Mouse (Mus musculus) neural tube, embryonic 11.5 days (tissue): ENCODE results near the gene Klhl11. TPM values are rescaled to one million over a fixed set of nuclear protein-coding genes. Genes with fewer than 3 reads are reported as not detected.
A peak's percentile ranks its signal among the peaks of the same experiment; 100 is the strongest.

Experiments
- ATAC-seq: fragments of 200-750 bp; cut with Nextera tagmentation; 2 replicates; pipeline ENCODE4 v1.8.0; 2017; ENCODE audit warnings: moderate number of reproducible peaks, mild to moderate bottlenecking, moderate TSS enrichment, moderate library complexity; ENCODE audit not compliant: insufficient read depth, low FRiP score, low TSS enrichment
- DNase-seq: peaks from one replicate; pipeline ENCODE4 v3.0.0-alpha.2; 2015; ENCODE audit warnings: low spot score
- H3K27ac ChIP-seq: fragments of 300-500 bp; sonication (generic); 2 replicates; pipeline ENCODE4 v1.5.1; 2014; ENCODE audit warnings: low read depth, mild to moderate bottlenecking, low read length
- H3K27me3 ChIP-seq: fragments of 300-500 bp; sonication (generic); 2 replicates; pipeline ENCODE4 v1.6.1; 2014; ENCODE audit warnings: mild to moderate bottlenecking, low read length, mixed read lengths; ENCODE audit not compliant: control insufficient read depth, insufficient read depth
- H3K36me3 ChIP-seq: fragments of 300-500 bp; sonication (generic); 2 replicates; pipeline ENCODE4 v1.6.1; 2014; ENCODE audit warnings: mild to moderate bottlenecking, low read length, moderate library complexity, mixed read lengths; ENCODE audit not compliant: control insufficient read depth, insufficient read depth
- H3K4me1 ChIP-seq: fragments of 300-500 bp; sonication (generic); 2 replicates; pipeline ENCODE4 v1.6.1; 2014; ENCODE audit warnings: low read length, mixed read lengths; ENCODE audit not compliant: control insufficient read depth, insufficient read depth
- H3K4me2 ChIP-seq: fragments of 300-500 bp; sonication (generic); 2 replicates; pipeline ENCODE4 v1.6.1; 2014; ENCODE audit warnings: low read depth, mild to moderate bottlenecking, moderate library complexity
- H3K4me3 ChIP-seq: fragments of 300-500 bp; sonication (generic); 2 replicates; pipeline ENCODE4 v1.5.1; 2014; ENCODE audit warnings: low read depth, low read length
- H3K9ac ChIP-seq: fragments of 300-500 bp; sonication (generic); 2 replicates; pipeline ENCODE4 v1.6.1; 2014; ENCODE audit warnings: mild to moderate bottlenecking, low read length
- H3K9me3 ChIP-seq: fragments of 300-500 bp; sonication (generic); 2 replicates; pipeline ENCODE4 v1.6.1; 2016; ENCODE audit warnings: low read length; ENCODE audit not compliant: control insufficient read depth
- WGBS: fragments of 180-500 bp; shearing (Covaris S2); extraction: QIAGEN DNeasy Blood & Tissue Kit; methylation state at CpG from one replicate; pipeline ENCODE4 v1.1.7; 2014; 5-methylcytosine and 5-hydroxymethylcytosine counted together
- polyA plus RNA-seq: library from polyadenylated mRNA; unstranded; fragments of >200 nt; fragmentation: Nextera tagmentation; extraction: Ambion mirVana; gene quantifications from 2 replicates; pipeline ENCODE4 v1.2.1, GENCODE M21; 2014

Klhl11 gene
- polyA plus RNA-seq, 1 experiment from 2014 or later = 13.9 TPM

DNA sequence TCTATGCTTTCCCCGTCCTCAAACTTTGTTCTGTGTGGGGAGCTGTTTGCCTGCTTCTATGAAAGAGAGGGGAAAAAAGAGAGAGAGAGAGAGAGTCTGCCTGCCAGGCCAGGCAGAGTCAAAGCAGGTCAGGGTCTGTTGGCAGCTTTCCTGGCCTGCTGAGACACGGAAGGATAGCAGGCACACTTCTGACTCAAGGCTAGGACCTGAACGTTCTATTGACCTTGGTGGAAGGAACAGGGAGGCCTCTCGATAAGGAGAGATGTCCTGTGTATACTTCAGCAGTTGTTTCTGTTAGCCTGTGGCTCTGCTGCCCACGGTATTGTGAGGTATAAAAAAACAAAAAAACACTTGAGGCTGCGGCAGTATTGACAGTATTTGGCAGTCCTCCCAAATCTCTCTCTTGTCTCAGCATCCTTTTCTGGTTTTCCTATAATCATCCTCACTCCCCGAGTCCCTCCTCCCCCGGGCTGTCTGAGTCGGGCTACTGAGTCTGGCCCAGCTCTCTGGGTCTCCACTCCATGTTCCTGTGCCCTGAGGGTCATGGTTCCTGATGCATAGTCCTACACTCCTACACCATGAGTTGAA, 43.8 kb downstream of the Klhl11 start:
- Histone ChIP-seq H3K4me2 (no peak overlapping the region), H3K9me3 (no peaks in the 10 kb centered on the region), H3K4me1 (no peaks in the 10 kb centered on the region), H3K27ac (no peak overlapping the region), H3K9ac (no peak overlapping the region), H3K36me3 (peaks cover 3% of the 10 kb centered on the region; the same call in 1 of the 2 replicates), H3K27me3 (no peaks in the 10 kb centered on the region), H3K4me3 (no peak overlapping the region)
- DNase-seq (no peak), ATAC-seq (no peak)
- WGBS = 90% methylated on average over 9 of the region's 9 CpGs

DNA sequence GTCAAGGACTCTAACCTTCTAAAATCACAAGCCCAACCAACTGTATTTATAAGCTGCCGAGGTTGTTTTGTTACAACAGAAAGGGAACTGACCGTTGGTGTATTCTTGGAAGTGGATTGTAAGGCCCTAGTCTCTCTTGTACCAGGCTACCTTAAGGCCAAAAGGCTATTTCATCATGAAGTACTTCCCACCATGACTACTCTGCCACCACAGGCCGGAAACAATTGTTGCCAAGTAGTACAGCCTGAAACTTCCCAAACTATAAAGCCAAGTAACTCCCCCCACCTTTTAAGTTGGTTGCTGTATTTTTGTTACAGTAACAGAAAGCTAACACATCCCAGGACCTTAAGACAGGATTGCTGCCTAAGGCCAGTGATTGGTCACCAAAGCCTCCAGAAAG, 45.7 kb downstream of the Klhl11 start:
- H3K27ac ChIP-seq = no peak overlapping the region
- 92% methylated on average over 3 of the region's 3 CpGs for WGBS
- H3K9me3 ChIP-seq = no peaks in the 10 kb centered on the region
- H3K9ac ChIP-seq = no peak overlapping the region
- H3K36me3 ChIP-seq = peaks cover 5% of the 10 kb centered on the region; the same call in 1 of the 2 replicates
- H3K4me1 ChIP-seq = no peaks in the 10 kb centered on the region
- ATAC-seq (no peak), DNase-seq (no peak)
- H3K4me2 ChIP-seq = no peak overlapping the region
- no peak overlapping the region for H3K4me3 ChIP-seq
- no peaks in the 10 kb centered on the region for H3K27me3 ChIP-seq

GRCm38 (mm10) chr11:100425851-100426250, 46.7 kb downstream of the Klhl11 start:
- ATAC-seq (no peak), DNase-seq (peak; percentile 67)
- Histone ChIP-seq H3K4me2 (no peak overlapping the region), H3K27me3 (no peaks in the 10 kb centered on the region), H3K4me1 (no peaks in the 10 kb centered on the region), H3K9ac (no peak overlapping the region), H3K9me3 (no peaks in the 10 kb centered on the region), H3K27ac (no peak overlapping the region), H3K4me3 (no peak overlapping the region), H3K36me3 (peaks cover 5% of the 10 kb centered on the region; the same call in 1 of the 2 replicates)
- WGBS = 36% methylated on average over 7 of the region's 7 CpGs

GRCm38 (mm10) chr11:100423836-100424235, 48.7 kb downstream of the Klhl11 start:
- Histone ChIP-seq H3K27ac (no peak overlapping the region), H3K4me1 (no peaks in the 10 kb centered on the region), H3K4me3 (no peak overlapping the region), H3K4me2 (no peak overlapping the region), H3K9ac (no peak overlapping the region), H3K9me3 (no peaks in the 10 kb centered on the region), H3K27me3 (no peaks in the 10 kb centered on the region), H3K36me3 (0 out of 2 replicates have a peak, but pooled peaks cover 2% of the 10 kb centered on the region)
- 96% methylated on average over 7 of the region's 7 CpGs for WGBS
- ATAC-seq = no peak
- DNase-seq = no peak

DNA sequence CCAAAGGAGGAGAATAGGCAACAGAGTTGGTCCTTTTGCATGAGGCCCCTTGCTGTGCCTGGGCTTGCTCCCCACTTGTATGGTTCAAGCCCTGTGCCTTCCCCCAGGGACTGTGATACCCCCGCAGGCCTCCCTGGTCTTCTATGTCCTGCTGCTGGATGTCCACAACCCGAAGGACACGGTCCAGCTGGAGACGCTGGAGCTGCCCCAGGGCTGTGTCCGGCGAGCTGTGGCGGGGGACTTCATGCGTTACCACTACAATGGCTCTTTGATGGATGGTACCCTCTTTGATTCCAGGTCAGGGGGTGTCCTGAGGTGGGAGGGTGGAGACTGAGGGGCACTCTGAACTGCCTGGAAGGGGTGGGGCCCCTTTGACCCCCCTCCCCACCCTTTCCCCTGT, 51.0 kb downstream of the Klhl11 start:
- H3K4me3 ChIP-seq = no peak overlapping the region
- no peak for ATAC-seq

GRCm38 (mm10) chr11:100414914-100415822, 57.4 kb downstream of the Klhl11 start, which contains the start of gene Fkbp10:
Fkbp10 (plus strand) TSS chr11:100415697.
- peak; percentile 67 for DNase-seq
- H3K27me3 ChIP-seq = peaks cover 8% of the 10 kb centered on the region; the same call in 1 of the 2 replicates

More for the DNA sequence above, 51.0 kb downstream of the Klhl11 start:
- H3K27ac ChIP-seq = no peak overlapping the region
- H3K36me3 ChIP-seq = 0 out of 2 replicates have a peak, but pooled peaks cover 2% of the 10 kb centered on the region
- H3K4me2 ChIP-seq = no peak overlapping the region
- H3K4me1 ChIP-seq = no peaks in the 10 kb centered on the region
- 50% methylated on average over 8 of the region's 8 CpGs for WGBS
- no peaks in the 10 kb centered on the region for H3K9me3 ChIP-seq
- no peak overlapping the region for H3K9ac ChIP-seq
- DNase-seq = no peak
- no peaks in the 10 kb centered on the region for H3K27me3 ChIP-seq

GRCm38 (mm10) chr11:100414021-100414913, 58.3 kb downstream of the Klhl11 start, which contains the start of gene P3h4:
P3h4 (minus strand) TSS chr11:100414836.
- Histone ChIP-seq H3K9me3 (no peaks in the 10 kb centered on the region), H3K4me3 (peak within 1 kb of the TSS; percentile 61), H3K27ac (peak within 1 kb of the TSS; percentile 62; the same call in 1 of the 2 replicates), H3K4me2 (peak within 1 kb of the TSS; percentile 69), H3K36me3 (no peaks in the 10 kb centered on the region), H3K27me3 (peaks cover 8% of the 10 kb centered on the region; the same call in 1 of the 2 replicates), H3K4me1 (0 out of 2 replicates have a peak, but pooled peaks cover 7% of the 10 kb centered on the region), H3K9ac (peak within 1 kb of the TSS; percentile 73)
- WGBS = 2% methylated on average over 91 of the region's 93 CpGs
- peak; percentile 91 for DNase-seq
- peak; percentile 85 for ATAC-seq

More at GRCm38 (mm10) chr11:100414914-100415822, 57.4 kb downstream of the Klhl11 start, which contains the start of gene Fkbp10:
- WGBS = 2% methylated on average over 30 of the region's 31 CpGs
- peak within 1 kb of the TSS; percentile 62; the same call in 1 of the 2 replicates for H3K27ac ChIP-seq
- H3K9ac ChIP-seq = peak within 1 kb of the TSS; percentile 73
- ATAC-seq = 0 out of 2 replicates have a peak, but pooled peaks have one; percentile 16
- peak within 1 kb of the TSS; percentile 69 for H3K4me2 ChIP-seq
- H3K9me3 ChIP-seq = no peaks in the 10 kb centered on the region
- H3K4me1 ChIP-seq = 0 out of 2 replicates have a peak, but pooled peaks cover 7% of the 10 kb centered on the region
- peak within 1 kb of the TSS; percentile 61 for H3K4me3 ChIP-seq
- no peaks in the 10 kb centered on the region for H3K36me3 ChIP-seq

- DNase-seq = no peak
- WGBS = 70% methylated on average over 11 of the region's 11 CpGs
- Histone ChIP-seq H3K9ac (peak overlapping the region; percentile 73), H3K4me1 (peaks cover 7% of the 10 kb centered on the region; the same call in 1 of the 2 replicates), H3K27me3 (peaks cover 8% of the 10 kb centered on the region; the same call in 1 of the 2 replicates), H3K4me2 (peak overlapping the region; percentile 69), H3K4me3 (peak overlapping the region; percentile 61), H3K9me3 (no peaks in the 10 kb centered on the region), H3K27ac (no peak overlapping the region), H3K36me3 (no peaks in the 10 kb centered on the region)
- ATAC-seq = no peak
Observed at GRCm38 (mm10) chr11:100413541-100413940, 59.0 kb downstream of the Klhl11 start.
